7 mouse cellular contexts compared by ENCODE assay signal in the genomic region with DNA sequence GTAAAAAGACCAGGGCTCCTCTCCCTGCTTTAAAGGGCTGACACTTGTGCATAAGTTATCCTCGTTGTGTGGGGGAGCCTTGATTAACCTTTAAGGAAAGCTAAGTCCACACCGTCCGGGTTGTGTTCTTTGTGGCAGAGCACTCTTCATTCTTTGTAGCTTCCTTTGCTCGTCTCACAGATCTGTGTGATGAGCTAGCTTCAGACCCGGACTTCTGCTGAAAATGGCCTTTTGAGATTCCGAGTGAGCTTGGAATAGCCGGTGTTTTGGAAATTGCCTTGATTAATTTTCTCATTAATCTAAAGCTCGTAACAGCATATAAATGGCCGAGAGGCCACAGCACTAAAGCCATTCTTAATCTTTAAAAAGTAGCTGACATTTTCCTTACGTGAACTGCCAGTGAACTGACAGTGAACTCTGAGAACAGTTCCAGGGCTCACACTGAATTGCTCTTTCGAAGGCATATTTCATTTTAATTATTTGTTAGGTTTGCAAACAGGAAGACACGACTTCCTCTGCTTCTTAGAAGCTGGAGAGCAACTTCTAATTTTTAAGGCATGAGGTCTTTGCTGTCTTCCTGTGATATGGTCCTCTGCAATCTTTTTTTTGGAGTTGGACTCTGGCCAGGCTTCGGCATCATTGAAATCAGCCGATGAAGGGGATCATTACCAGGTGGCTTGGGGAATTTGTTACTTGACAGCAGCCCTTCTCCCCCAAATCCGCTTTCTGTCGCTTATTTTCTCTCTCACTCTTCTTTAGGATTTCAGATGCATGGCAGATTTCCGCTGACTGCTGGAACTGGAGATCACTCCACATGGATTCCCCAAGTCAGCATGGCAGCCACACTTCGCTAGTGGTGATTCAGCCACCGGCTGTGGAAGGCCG. TPM values are rescaled to one million over a fixed set of nuclear protein-coding genes. Genes with fewer than 3 reads are reported as not detected.
DNase-seq lines count a peak whose midpoint lies in the region; ATAC-seq and TF ChIP-seq lines count a peak whose summit lies in the region.

No protein-coding gene starts in this region.

- TF ChIP-seq POLR2A in limb, embryonic 14.5 days (IDR thresholded peaks at IDR 0.05; ENCODE audit: borderline replicate concordance, extremely low read depth, insufficient read depth, insufficient read length) = no peak

- no peaks in the 10 kb centered on the region for H3K9me3 ChIP-seq in ES-E14 (ENCODE audit: control insufficient read depth, insufficient read depth, low read depth, low read length)
- no peaks in the 10 kb centered on the region for H3K9me3 ChIP-seq in embryonic facial prominence, embryonic 15.5 days (replicated peaks)
- H3K9me3 ChIP-seq in hindbrain, embryonic 12.5 days (replicated peaks) = no peaks in the 10 kb centered on the region
- no peaks in the 10 kb centered on the region for H3K9me3 ChIP-seq in limb, embryonic 14.5 days (ENCODE audit: control insufficient read depth, low read length)
- H3K9me3 ChIP-seq in stomach, embryonic 15.5 days = no peaks in the 10 kb centered on the region

- no peak for DNase-seq in ES-E14 (ENCODE audit: low read depth, low spot score)
- DNase-seq in limb, embryonic 14.5 days (ENCODE audit: low spot score) = no peak
- DNase-seq in left cerebral cortex, postnatal 36 days (ENCODE audit: low spot score in 2 of 2) = no peak
- no peak for DNase-seq in thymus, postnatal 25 days

- intact Hi-C loops in left cerebral cortex, postnatal 36 days (cut with DNase I) = loop anchor here (5.0 kb wide), 1 partner anchor 80 kb away; the partner anchor contains the start of gene Gm5148

- peak overlapping the region; percentile 61 for H3K4me2 ChIP-seq in embryonic facial prominence, embryonic 15.5 days (replicated peaks)
- H3K4me2 ChIP-seq in hindbrain, embryonic 12.5 days (replicated peaks) = peak overlapping the region; percentile 90
- peak overlapping the region; percentile 63 for H3K4me2 ChIP-seq in limb, embryonic 14.5 days (replicated peaks; ENCODE audit: low read depth, low read length, severe bottlenecking)
- H3K4me2 ChIP-seq in stomach, embryonic 15.5 days = peak overlapping the region; percentile 72

- in situ Hi-C loops in ES-E14 (cut with MboI; ENCODE audit: low sequenced_read_pairs in 2 of 2, unreplicated experiment in 2 of 2) = loop anchor here in 1 of 2 experiments (5.0 kb wide), 1 partner anchor 80 kb away; the partner anchor contains the start of gene Gm5148

- H3K27me3 ChIP-seq in embryonic facial prominence, embryonic 15.5 days = no peaks in the 10 kb centered on the region
- H3K27me3 ChIP-seq in hindbrain, embryonic 12.5 days = peaks cover 15% of the 10 kb centered on the region
- no peaks in the 10 kb centered on the region for H3K27me3 ChIP-seq in limb, embryonic 14.5 days (ENCODE audit: control insufficient read depth, insufficient read depth, low read length)
- no peaks in the 10 kb centered on the region for H3K27me3 ChIP-seq in stomach, embryonic 15.5 days (replicated peaks)

- H3K9ac ChIP-seq in ES-E14 (ENCODE audit: insufficient read depth, low read depth, low read length, poor library complexity, severe bottlenecking) = peak overlapping the region; percentile 41; the same call in 1 of the 2 replicates
- peak overlapping the region; percentile 60; the same call in 1 of the 2 replicates for H3K9ac ChIP-seq in embryonic facial prominence, embryonic 15.5 days
- H3K9ac ChIP-seq in hindbrain, embryonic 12.5 days = peak overlapping the region; percentile 74
- H3K9ac ChIP-seq in limb, embryonic 14.5 days (ENCODE audit: low read depth, low read length, severe bottlenecking) = peak overlapping the region; percentile 89
- H3K9ac ChIP-seq in stomach, embryonic 15.5 days = no peak overlapping the region

- H3K36me3 ChIP-seq in ES-E14 (ENCODE audit: control insufficient read depth, insufficient read depth, low read length, poor library complexity, severe bottlenecking) = peaks cover 28% of the 10 kb centered on the region
- H3K36me3 ChIP-seq in embryonic facial prominence, embryonic 15.5 days = peaks cover 33% of the 10 kb centered on the region
- H3K36me3 ChIP-seq in hindbrain, embryonic 12.5 days = peaks cover 13% of the 10 kb centered on the region
- peaks cover 34% of the 10 kb centered on the region for H3K36me3 ChIP-seq in limb, embryonic 14.5 days (ENCODE audit: control insufficient read depth, insufficient read depth, low read length)
- peaks cover 26% of the 10 kb centered on the region for H3K36me3 ChIP-seq in stomach, embryonic 15.5 days

- no peak overlapping the region for H3K27ac ChIP-seq in ES-E14 (ENCODE audit: insufficient read depth, low read depth, low read length, poor library complexity, severe bottlenecking)
- H3K27ac ChIP-seq in embryonic facial prominence, embryonic 15.5 days (replicated peaks) = peak overlapping the region; percentile 95; the same call in 1 of the 2 replicates
- no peak overlapping the region for H3K27ac ChIP-seq in hindbrain, embryonic 12.5 days
- no peak overlapping the region for H3K27ac ChIP-seq in limb, embryonic 14.5 days (replicated peaks; ENCODE audit: low read depth, low read length)
- H3K27ac ChIP-seq in stomach, embryonic 15.5 days = peak overlapping the region; percentile 72

- WGBS in embryonic facial prominence, embryonic 15.5 days = 35% methylated on average over 20 of the region's 20 CpGs
- 48% methylated on average over 20 of the region's 20 CpGs for WGBS in hindbrain, embryonic 12.5 days
- 24% methylated on average over 20 of the region's 20 CpGs for WGBS in limb, embryonic 14.5 days
- WGBS in stomach, embryonic 15.5 days = 28% methylated on average over 20 of the region's 20 CpGs

- no peak for ATAC-seq in embryonic facial prominence, embryonic 15.5 days (ENCODE audit: insufficient number of reproducible peaks, low FRiP score, low TSS enrichment, low read depth)
- ATAC-seq in hindbrain, embryonic 12.5 days (ENCODE audit: low FRiP score) = no peak
- ATAC-seq in limb, embryonic 14.5 days (ENCODE audit: low FRiP score, low read depth) = no peak
- ATAC-seq in stomach, embryonic 15.5 days (ENCODE audit: insufficient read depth, low FRiP score, low read depth) = no peak

- H3K4me1 ChIP-seq in ES-E14 (ENCODE audit: control insufficient read depth in 2 of 2, insufficient read depth in 2 of 2, low read length in 2 of 2, poor library complexity in 1 of 2) = peaks cover 0 to 12% of the 10 kb centered on the region in 2 experiments; a peak in 3 of 4 replicates
- H3K4me1 ChIP-seq in embryonic facial prominence, embryonic 15.5 days = peaks cover 28% of the 10 kb centered on the region
- peaks cover 25% of the 10 kb centered on the region for H3K4me1 ChIP-seq in hindbrain, embryonic 12.5 days
- H3K4me1 ChIP-seq in limb, embryonic 14.5 days (ENCODE audit: control insufficient read depth, insufficient read depth, low read length) = peaks cover 19% of the 10 kb centered on the region
- H3K4me1 ChIP-seq in stomach, embryonic 15.5 days = peaks cover 27% of the 10 kb centered on the region

- peak overlapping the region; percentile 42 to 57 for H3K4me3 ChIP-seq in ES-E14 (ENCODE audit: insufficient read depth in 1 of 2, low read depth in 1 of 2, low read length in 2 of 2, poor library complexity in 1 of 2, severe bottlenecking in 1 of 2)
- peak overlapping the region; percentile 86 for H3K4me3 ChIP-seq in embryonic facial prominence, embryonic 15.5 days (replicated peaks)
- H3K4me3 ChIP-seq in hindbrain, embryonic 12.5 days = peak overlapping the region; percentile 83
- peak overlapping the region; percentile 86 for H3K4me3 ChIP-seq in limb, embryonic 14.5 days (replicated peaks; ENCODE audit: low read length)
- H3K4me3 ChIP-seq in stomach, embryonic 15.5 days (replicated peaks) = peak overlapping the region; percentile 90

TF ChIP-seq in ES-E14, 5 proteins besides CTCF, POLR2A, EP300 and RAD21:
- no peak for TF ChIP-seq HCFC1 (IDR thresholded peaks at IDR 0.05; ENCODE audit: borderline replicate concordance, insufficient read depth, low read length)

RNA-seq across cellular contexts. Expression of gene Spry1, which starts 2.3 kb away (rescaled TPM):
- total RNA-seq in ES-E14 (2012; rRNA removed) = 7.1 and 9.8 TPM in 2 replicates
- polyA plus RNA-seq in embryonic facial prominence, embryonic 15.5 days (2015; fragmentation: Nextera tagmentation; extraction: Ambion mirVana) = 17.0 and 18.7 TPM in 2 replicates
- polyA plus RNA-seq in hindbrain, embryonic 12.5 days (2016; fragmentation: Nextera tagmentation; extraction: Ambion mirVana) = 6.9 and 7.1 TPM in 2 replicates
- 57.1 and 74.0 TPM in 2 replicates for polyA plus RNA-seq in limb, embryonic 14.5 days (2012; rRNA removed)
- 23.6 and 23.8 TPM in 2 replicates for polyA plus RNA-seq in limb, embryonic 14.5 days (2014; fragmentation: Nextera tagmentation; extraction: Ambion mirVana)
- polyA plus RNA-seq in stomach, embryonic 15.5 days (2015; fragmentation: Nextera tagmentation; extraction: Ambion mirVana) = 13.6 and 15.2 TPM in 2 replicates
- 1 to 10 TPM; 9.5 to 9.6 TPM for total RNA-seq in left cerebral cortex, postnatal 36 days (2021)

Comparison
In these comparisons a context has a peak if more than half of its experiments do, and no peak if none do; other contexts are left out.
1. H3K27ac ChIP-seq: peak in embryonic facial prominence, embryonic 15.5 days (single experiment) and stomach, embryonic 15.5 days (single experiment); none in ES-E14 (single experiment), hindbrain, embryonic 12.5 days (single experiment) and limb, embryonic 14.5 days (single experiment).
2. Peak in every context shown above with its lines, with median percentiles within 50 percentile points of each other: H3K4me3 ChIP-seq and H3K4me2 ChIP-seq.